Mouse (Mus musculus) retina, postnatal 1 day (tissue): ENCODE data around the gene Rpp40.

ENCODE experiments used
- DNase-seq: peaks from one replicate; pipeline ENCODE4 v3.0.0-alpha.2; 2012

The Rpp40 gene

DNA sequence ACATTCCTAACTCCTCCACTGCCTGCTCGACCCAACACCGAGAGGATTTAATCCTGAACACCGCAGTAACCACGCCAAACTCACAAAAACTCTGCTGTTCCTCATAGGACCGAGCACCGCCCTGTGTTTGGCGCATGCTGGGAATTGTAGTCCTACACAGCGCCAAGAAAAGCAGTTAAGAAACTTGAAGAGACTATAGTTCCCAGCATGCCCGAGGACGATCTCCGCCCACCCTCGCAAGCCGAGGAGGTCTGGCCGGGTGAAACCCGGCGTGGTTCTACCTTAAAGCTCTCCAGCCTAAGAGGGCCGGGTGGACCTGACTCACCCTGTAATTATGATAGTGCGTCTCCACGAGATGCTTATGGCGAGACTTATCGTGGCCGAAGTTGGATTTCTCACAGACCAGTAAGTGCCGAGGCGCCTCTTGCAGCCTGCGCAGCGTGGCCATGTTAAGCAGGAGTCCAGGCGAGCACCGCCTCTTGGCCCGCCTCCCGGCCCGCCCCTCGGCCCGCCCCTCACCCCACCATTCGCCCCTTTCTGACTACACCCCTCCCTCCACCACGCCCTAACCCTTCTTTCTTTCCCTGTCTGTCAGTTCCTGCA lies at the start of gene Rpp40:
Gene Rpp40 (minus strand): TSS at position 481 of the 603 bp plus-strand sequence.
- peak; percentile 96 for DNase-seq

DNA sequence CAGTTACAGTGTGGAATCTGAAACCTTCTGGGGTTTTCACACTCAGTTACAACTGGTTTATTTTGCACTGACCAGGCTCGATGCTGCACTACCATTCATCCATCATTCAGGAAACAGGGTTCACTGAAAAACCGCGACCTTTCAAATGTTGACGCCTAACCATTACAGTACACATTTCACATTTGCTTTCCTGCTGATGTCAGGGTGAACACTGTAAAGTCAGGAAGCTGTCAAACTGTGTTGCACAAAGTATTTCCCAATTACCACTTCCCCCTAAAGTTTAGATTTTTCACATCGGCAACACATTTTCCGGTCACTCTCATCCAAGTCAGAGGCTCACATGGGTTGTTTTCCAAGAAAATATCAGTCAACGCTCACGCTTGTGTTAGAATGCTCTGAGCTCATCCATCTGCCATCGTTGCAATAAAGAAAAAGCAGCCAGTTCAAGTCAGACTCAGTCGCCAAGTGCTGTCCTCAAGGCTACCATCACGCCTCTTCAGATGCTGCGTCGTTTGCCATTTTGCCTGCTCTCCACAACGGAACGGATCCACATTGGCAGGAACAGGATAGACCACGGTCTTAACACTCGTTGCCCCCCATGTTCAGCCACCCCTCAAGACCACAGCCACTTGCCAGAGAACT lies 43.8 kb upstream of the Rpp40 start:
- DNase-seq: no peak

DNA sequence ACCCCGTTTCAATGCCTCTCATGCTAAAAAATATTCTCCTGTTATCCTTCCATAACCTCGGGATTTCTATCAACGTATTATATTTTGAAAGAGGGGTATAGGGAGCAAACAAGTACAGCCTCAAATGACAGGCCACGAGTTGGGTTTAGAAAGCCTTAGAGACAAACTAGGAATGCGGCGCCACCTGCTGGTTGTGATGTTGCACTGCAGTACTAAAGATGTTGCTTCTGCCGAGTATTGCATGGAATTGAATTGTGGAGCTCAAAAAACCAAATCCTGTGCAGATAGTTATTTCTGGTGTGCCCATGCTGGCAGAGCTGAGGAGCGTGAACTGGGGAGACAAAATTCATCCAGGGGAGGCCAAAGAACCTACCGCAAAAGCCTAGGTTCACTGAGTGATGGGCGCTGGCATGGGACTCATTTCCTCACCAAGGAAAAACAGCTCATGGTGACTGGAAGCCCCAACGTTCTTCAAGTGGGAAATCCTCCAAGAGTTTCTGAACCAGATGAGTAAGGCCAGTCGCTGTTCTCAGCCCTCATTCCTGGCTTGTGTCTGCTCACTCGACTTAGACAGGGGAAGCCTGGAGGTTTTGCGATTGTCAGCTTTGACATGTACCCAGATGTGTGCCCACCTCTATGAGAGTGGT lies 41.3 kb upstream of the Rpp40 start:
- peak; percentile 81 for DNase-seq

DNA sequence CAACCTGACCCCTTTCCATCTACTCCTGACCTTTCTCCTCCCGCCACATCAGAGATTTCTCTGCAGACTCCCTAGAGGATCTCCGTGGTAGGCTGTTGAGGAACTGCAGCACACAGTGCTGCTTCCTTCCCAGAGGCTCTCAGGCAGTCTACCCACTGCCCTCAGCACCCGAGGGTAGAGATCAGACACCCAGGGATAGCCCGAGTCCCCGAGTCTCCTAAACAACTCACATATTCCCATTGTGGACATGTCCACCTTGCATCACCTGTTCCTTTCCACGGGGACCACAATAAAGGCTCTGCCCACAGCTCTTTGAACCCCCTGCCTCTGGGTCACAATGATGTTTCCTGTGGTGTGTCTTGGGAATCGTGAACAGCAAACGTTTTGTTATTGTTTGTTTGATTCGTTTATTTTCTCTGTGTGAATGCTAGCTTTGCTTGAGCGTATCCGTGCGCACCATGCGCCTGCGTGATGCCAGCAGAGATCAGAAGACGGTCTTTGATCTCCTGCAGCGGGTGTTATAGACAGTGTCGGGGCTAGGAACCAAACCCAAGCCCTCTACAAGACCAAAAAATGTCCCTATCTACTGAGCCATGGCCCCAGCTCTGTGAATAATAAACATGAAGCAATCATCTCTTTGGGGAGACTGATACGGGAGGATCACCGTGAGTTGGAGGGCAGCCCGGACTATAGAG lies 40.6 kb upstream of the Rpp40 start:
- DNase-seq: no peak

DNA sequence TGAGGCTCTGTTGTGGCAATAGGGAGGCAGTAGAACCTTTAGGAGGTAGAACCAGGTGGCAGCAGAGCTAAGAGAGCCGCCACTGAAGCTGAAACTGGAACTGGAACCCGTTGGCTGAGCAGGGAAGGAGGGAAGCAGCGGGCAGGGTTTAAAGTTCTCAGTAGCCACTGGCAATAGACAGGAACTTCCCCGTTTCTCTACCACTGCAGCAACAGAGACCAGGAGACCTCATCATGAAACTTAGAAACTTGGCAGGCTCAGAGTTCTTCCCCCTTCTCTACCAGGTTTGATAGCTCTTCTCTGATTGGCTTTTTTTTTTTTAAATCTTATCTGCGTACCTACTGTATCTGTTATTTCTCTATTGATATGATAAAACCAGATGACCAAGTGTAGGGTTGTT lies 34.8 kb upstream of the Rpp40 start:
- no peak for DNase-seq

DNA sequence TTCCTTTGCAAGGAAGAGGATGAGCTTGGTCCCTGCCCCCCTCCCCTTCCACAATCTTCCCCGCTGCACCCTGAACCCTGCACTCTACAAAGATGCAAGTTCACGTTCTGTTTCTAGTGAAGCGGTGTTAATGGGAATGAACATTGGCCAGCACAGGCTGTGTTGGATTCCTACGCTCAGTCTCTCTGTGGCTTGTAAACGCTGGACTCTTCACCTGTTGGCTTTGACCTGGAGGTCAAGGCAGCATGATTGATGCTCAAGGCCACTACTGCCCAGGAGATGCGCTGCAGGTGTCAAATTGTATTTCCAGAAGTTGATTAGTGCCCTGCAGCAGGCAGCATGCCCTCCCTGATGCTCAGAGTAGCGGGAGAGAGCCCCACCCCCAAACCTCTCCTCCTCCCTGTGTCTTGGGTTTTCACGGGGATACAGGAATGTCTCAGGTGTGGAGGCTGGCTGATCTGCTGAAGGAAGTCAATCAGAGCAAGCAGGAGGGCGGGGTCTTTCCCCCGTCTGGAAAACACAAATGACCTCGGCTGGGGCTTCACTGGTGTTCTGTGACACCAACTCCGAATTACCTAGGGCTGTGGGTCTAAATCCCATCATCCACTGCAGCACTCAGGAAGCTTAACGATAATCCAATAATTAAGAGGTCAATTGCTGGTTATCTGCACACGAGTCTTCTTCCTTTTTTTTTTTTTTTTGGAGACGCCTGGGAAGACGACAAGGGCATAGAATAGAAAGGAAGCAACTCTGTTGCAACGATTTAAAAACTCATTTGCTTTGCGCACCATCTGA lies 33.9 kb upstream of the Rpp40 start:
- peak; percentile 66 for DNase-seq

DNA sequence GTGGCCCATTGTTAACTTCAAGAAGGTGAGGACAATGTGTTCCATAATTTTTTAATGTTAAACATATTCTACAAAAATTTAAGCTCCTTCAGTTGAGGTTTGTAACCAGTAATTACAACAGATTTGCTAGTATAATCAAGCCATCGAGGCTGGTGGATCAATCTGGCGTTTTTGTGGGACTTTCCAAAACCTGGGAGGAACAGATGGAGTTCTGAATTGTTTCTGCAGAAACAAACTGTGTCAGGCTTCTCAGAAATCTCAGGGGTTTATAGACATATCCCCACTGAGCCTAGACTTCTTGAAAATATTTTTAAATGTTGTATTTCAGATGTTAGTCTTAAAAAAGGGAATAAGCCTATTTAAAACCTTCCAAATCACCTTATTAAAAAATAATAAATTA lies 31.8 kb upstream of the Rpp40 start:
- DNase-seq: no peak

DNA sequence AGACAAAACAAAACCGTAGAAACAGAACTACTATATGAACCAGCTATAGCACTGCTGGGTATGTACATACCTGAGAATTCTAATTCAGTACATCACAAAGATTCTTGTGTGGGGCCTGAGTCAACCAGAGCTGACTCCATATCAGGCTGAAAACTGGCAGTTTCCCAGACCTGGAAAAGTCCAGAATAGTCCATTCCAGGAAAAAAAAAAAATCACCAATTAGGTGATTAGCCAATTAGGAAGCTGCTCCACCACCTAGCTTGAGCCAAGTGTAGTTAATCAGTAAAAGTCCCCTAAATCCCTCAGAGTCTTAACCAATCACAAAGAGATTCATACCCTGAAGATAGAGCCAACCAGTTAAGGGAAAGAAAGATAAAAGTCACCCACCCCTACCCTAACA lies 5.3 kb upstream of the Rpp40 start:
- DNase-seq: no peak

DNA sequence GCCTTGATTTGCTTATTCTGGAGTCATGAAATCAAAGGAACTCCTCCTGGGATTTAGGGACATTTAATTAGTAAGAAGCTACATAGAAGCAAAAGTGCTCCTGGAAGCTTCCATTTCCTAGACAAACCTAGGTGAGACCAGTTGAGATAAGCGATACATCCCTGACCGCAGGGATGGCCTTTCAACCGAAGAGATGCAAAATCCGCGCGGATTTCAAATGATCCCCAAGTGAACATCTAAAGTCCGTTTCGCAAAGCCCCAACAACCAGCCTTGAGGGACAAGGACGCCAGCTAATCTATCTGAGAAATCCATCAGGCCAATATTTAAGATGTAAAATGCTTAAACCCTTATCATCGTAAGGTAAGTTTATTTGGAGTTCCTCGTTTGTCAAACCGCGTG lies 781 bp downstream of the Rpp40 start:
- no peak for DNase-seq

DNA sequence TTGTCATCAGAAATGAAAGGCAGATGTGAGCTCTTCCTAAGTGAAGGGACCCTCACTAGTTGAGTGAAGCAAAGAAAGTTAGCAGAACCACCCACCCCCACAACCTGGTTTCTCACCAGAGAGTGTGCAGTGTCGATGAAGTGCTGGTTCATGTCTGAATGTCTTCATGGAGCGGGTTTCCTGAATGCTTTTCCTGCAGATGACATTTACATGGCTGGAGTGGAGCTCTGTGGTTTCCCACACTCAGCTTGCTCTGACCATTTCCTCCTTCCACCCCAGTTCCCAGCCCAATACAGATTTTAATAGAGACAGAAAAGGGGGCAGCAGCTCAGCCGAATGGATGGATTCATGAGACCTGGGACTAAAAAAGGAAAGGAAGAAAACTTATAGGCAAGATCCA lies 13.3 kb downstream of the Rpp40 start:
- no peak for DNase-seq

DNA sequence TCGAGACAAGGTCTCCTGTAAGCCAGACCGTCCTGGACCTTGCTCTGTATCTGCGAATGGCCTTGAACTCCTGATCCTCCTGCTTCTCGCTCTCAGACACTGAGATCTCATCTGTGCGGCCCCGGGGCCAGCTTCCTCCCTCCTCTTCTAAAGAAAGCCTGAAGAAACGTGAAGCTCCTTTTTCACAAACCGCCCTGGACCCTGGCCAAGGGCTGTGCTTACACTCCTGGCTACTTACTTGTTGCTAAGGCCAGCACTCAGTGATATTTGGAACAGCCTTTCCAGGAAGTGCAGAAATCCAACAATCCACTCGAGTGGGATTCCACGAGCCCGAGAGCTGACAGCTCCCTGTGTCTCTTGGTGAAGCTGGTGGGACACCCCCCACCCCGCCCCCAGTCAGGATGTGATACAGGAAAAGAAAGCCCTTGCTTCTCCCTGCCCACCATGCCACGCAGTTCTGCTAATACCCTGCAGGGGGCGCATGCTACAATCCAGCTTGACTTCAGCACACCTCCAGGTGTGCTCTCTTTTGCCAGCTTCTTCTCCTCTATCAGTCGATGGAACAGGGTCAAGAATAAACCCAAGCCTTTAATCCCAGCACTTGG lies 19.9 kb downstream of the Rpp40 start:
- peak; percentile 50 for DNase-seq

DNA sequence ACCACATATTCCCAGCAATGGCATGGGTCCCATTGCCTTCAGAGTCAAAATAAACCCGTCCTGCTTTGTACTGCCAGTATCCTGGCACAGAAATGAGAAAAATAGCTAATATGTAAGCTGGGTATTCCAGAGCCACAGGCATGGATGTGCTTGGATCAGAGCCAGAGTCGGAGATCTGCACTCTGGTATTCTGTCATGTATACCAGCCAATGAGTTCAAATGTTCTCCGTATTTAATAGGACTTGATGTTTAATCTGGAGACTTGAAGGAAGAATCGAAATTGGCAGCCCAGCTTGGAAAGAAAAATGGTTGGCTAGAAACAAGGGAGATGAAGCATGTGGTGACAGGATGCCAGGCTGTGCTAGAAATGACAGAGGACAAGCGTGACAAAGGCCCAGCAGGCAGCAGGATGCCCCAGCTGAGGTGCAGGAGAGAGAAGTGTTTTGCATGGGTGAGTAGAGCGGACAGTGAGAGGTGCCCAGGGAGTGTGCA lies 25.6 kb downstream of the Rpp40 start:
- no peak for DNase-seq

DNA sequence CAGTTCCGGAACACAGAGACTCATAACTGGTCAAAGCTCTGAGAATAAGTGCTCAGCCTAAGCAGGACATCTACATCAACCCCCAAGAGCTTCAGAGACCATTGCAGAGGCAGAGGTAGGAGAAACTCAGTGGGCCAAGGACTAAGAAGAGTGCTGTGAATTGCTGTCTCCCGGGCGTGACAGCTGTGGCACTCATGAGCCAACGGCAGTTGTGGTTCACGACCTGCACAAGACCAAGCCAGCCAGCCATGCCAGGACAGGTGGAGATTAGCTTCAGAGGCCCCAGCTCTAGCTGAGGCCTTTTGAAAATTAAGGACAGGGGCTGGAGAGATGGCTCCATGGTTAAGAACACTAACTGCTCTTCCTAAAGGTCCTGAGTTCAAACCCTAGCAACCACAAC lies 26.6 kb downstream of the Rpp40 start:
- no peak for DNase-seq

DNA sequence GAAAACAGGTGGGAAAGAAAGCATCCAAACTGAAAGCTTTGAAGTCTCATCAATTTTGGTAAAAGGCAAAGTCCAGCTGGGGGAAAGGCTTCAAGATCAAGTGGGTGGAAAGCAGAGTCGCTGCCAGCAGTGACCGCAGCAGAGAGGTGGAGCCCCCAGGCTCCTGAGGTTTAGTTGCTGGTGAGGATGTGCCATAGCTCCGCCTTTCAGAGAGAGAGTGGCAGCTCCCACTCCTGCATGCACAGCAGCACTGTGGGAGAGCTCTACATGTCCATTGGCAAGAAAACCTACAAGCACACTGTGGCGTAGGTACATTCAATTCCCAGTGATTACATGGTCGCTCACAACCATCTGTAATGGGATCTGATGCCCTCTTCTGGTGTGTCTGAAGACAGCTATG lies 27.1 kb downstream of the Rpp40 start:
- no peak for DNase-seq

DNA sequence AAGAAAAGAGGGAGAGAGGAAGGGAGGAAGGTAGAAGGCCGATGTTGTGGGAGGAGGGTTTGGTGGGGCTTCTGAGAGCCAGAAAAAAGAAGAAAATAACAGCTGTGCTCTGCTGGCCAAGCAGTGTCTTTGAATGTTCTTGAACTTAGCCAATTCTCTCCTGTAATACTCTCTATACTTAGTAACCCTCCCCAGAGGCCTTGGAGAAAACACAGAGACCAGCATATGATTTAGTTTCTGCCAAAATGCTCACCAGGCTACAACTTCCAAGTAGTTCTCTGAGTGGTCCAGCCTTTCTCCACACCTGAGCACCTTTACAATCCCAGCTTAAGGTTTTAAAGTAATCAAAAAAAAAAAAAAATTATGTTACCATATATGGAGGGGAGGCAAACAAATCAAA lies 27.9 kb downstream of the Rpp40 start:
- no peak for DNase-seq

DNA sequence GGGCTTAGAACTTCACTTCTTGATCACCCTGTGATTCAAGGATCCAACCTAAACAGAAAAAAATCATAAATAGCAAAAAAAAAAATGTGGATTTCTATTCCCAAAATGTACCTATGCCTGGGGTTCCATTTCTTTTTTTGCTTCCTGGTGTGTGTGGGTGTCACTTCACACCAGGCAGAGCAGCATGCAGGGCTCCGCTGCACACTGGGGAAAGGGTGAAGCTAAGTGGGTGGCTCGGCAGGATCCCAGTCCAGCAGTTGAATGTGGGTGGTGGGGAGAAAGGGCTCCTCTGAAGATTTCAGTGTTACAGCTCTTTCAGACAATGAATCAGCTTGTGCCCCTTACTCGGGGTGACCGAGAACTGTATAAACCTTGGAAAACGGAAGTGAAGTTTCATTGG lies 30.8 kb downstream of the Rpp40 start:
- no peak for DNase-seq

DNA sequence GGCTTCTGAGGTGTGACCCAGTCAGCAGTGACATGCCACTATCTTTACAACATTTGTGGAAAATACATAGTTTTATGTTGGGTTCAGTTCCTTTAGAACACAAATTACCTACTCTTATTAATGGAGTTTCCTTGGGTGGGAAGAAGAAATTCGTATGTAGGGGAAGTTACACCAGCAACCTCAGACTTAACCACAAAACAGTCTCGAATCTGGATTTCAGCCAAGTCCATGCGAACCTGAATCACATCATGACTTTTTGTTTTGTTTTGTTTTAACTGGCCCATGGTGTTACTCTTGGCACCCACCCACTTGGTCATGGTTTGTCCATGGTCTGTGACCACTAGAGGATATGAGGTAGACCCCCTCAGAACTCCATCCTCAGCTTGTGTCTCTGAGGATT lies 35.1 kb downstream of the Rpp40 start:
- no peak for DNase-seq

DNA sequence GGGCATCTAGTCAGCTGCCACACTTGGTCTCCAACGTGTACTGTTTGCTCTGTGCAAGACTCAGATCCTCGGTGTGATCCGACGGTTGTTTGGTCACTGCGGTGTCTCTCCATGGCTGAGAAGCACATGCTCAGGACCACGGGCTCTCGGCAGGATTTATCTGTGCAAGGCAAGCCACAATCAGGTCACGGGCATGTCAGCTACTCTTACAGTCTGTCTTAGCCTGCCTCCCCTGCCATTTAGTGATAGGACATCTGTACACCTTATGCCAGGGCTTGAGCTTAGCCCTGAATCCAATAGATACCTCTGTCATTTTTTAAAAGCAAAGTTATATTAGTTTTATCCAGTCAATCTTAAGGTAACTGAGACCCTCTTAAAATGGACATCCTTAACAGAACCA lies 35.5 kb downstream of the Rpp40 start:
- DNase-seq: no peak

DNA sequence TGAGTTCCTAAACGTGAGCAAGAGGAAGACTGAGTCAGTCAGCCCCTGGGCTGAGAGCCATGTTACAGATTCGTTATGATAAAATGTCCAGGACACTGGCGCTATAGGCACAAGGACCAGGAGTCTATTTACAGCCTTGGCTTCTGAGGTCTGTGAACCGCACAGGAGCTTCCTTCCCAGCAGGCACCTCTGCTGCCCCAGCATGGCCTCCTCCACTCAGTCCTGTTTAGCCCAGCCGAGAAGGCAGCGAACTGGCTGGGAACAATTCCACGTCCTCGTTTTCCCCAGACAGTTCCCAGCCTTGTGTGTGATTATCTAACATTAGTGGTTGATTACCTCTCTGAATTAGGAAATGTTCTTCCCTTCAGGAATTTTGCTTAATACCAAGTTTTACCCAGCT lies 45.2 kb downstream of the Rpp40 start:
- no peak for DNase-seq

DNA sequence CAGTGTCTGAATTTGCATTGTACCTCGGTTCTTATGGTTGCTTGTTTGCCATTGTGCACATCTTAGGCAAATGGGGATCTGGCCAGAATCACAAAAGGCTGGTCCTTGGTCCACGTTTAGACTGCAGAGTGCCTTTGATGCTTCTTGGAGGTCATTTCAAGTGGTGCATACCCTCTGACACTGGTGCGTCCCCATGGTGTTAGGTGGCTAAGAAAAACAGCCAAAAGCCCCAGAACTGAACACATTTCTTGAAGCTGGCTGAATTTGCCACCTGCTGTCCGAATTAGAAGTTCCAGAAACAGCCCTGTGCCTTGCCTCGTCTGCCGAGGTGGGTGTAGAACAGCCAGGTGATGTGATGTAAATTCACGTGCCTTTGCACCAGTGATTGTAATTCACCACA lies 48.7 kb downstream of the Rpp40 start:
- DNase-seq: no peak

DNA sequence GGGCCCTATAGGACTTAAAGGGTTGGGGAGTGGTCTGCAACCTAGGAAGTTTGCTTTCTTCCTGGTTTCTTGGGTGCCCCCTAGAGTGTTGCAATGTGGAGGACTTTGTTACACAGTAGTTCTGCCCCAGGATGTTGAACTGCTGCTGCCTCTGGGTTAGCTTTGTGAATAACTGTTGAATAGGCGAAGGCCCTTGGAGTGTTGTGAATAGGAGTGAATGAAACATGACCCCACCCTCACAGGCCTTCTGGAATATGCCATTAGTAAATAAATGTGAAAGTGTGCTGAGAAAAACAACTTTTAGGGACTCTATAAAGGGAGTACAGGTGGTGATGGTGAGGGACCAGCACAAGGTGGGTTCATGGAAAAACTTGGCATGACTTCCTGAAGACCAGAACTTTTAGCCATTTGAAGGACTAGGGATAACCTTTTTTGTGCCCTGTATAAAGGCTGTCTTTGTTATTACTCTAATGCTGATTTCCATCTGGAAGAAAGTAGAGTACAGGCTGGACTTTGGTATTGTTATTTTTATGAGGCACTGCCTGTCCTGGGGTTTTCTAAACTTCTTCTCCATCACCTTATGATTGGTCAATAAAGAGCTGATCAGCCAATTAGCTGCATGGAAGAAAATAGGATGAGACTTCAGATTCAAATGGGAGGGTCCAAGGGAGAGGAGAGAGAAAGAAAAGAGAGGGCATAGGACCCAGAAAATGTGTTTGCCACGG lies 53.1 kb downstream of the Rpp40 start:
- DNase-seq: no peak

DNA sequence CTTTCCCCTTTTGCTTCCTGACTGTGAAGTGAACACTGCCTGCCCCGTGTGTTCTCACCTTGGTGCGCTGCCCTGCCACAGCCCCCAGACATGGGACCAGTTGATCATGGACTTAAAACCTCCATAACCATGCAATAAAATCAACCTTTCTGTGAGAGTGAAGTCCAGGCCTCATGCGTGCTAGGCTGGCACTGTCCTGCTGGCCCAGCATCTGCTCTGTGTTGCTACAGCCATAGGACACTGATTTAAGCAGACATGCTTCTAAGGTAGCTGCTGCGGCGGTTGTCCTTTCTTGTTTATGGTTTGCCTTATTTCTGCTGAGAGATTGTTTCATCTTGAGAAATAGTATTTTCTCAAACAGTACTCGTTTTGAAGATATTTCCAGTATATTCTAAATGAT lies 54.6 kb downstream of the Rpp40 start:
- no peak for DNase-seq
